Mouse (Mus musculus) heart, embryonic 14.5 days (tissue): ENCODE measurements around the gene Bcas3. TPM values are rescaled to one million over a fixed set of nuclear protein-coding genes. Genes with fewer than 3 reads are reported as not detected.

Experiments
- ATAC-seq: fragments of 200-750 bp; cut with Nextera tagmentation; 2 replicates; pipeline ENCODE4 v1.8.0; 2017; ENCODE audit warnings: low read depth, moderate TSS enrichment; ENCODE audit not compliant: insufficient number of reproducible peaks, insufficient read depth, low FRiP score
- H3K27ac ChIP-seq, 2 experiments: fragments of 200-500 bp in 1 of 2; fragments of 300-500 bp in 1 of 2; sonication (generic) in 1 of 2; replicated peaks in 1 of 2; 2 replicates each; pipeline ENCODE4 v1.5.1; 2012 to 2014; ENCODE audit warnings: low read depth in 2 of 2, low read length in 2 of 2, control low read depth in 1 of 2, mild to moderate bottlenecking in 1 of 2, mixed read lengths in 1 of 2; ENCODE audit not compliant: control insufficient read depth in 1 of 2, insufficient read depth in 1 of 2
- H3K27me3 ChIP-seq: fragments of 300-500 bp; sonication (generic); 2 replicates; pipeline ENCODE4 v1.6.1; 2014; ENCODE audit warnings: mild to moderate bottlenecking, low read length, control low read depth; ENCODE audit not compliant: control insufficient read depth, insufficient read depth
- H3K36me3 ChIP-seq: fragments of 300-500 bp; sonication (generic); 2 replicates; pipeline ENCODE4 v1.6.1; 2014; ENCODE audit warnings: mild to moderate bottlenecking, control low read depth, low read length, mixed read lengths; ENCODE audit not compliant: control insufficient read depth, insufficient read depth
- H3K4me1 ChIP-seq, 2 experiments: fragments of 200-500 bp in 1 of 2; fragments of 300-500 bp in 1 of 2; sonication (generic) in 1 of 2; 2 replicates each; pipeline ENCODE4 v1.6.1; 2012 to 2014; ENCODE audit warnings: low read length in 2 of 2, control low read depth in 1 of 2, mixed read lengths in 1 of 2; ENCODE audit not compliant: control insufficient read depth in 2 of 2, insufficient read depth in 2 of 2
- H3K4me2 ChIP-seq: fragments of 300-500 bp; sonication (generic); 2 replicates; pipeline ENCODE4 v1.6.1; 2014; ENCODE audit warnings: mild to moderate bottlenecking, low read length
- H3K4me3 ChIP-seq, 2 experiments: fragments of 200-500 bp in 1 of 2; fragments of 300-500 bp in 1 of 2; sonication (generic) in 1 of 2; 2 replicates each; pipeline ENCODE4 v1.5.1; 2012 to 2014; ENCODE audit warnings: low read length in 2 of 2, mild to moderate bottlenecking in 2 of 2, control low read depth in 1 of 2, low read depth in 1 of 2, moderate library complexity in 1 of 2; ENCODE audit not compliant: control insufficient read depth in 1 of 2, insufficient read depth in 1 of 2
- H3K9ac ChIP-seq: fragments of 300-500 bp; sonication (generic); 2 replicates; pipeline ENCODE4 v1.6.1; 2014; ENCODE audit warnings: mild to moderate bottlenecking, low read length
- H3K9me3 ChIP-seq: fragments of 300-500 bp; sonication (generic); 2 replicates; pipeline ENCODE4 v1.6.1; 2016; ENCODE audit warnings: low read length, control low read depth; ENCODE audit not compliant: control insufficient read depth
- WGBS: fragments of 180-500 bp; shearing (Covaris S2); extraction: QIAGEN DNeasy Blood & Tissue Kit; methylation state at CpG from one replicate; pipeline ENCODE4 v1.1.7; 2014; 5-methylcytosine and 5-hydroxymethylcytosine counted together
- polyA plus RNA-seq: library from polyadenylated mRNA; unstranded; fragments of >200 nt; fragmentation: Nextera tagmentation; extraction: Ambion mirVana; gene quantifications from 2 replicates; pipeline ENCODE4 v1.2.1, GENCODE M21; 2014

Gene Bcas3
- polyA plus RNA-seq, 1 experiment from 2014 or later: 22.5 TPM

DNA sequence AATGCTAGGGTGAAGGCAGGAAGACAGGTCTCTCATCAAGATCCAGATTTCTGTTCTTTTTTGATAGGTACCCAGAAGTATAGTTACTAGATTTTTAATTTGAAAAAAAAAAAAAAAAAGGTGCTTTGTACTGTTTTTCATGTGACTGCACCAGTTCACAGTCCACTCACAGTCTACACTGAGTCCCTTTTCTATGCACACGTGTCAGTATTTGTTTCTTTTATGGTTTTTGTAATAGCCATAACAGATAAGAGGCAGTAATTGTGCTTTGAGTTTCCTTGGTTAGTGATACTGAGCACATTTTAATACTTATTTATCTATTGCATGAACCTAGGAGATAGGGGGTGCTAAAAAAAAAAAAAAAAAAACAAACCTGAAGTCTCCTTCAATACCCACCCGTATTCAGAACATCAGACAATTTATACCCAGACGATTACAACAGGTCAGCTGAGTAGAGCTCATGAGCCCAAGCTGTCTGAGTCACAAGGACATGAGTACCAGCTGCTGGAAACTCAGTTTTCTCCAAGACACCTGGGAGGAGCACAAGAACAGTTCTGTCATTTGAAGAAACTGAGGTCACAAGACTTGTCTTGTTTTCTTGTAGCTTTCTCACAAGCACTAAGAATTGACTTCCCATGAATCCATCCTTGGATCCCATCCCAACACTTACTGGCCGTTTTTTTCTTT is 351.2 kb downstream of the Bcas3 start:
- Histone ChIP-seq H3K4me3 (no peak overlapping the region), H3K4me2 (no peak overlapping the region), H3K27me3 (no peaks in the 10 kb centered on the region), H3K27ac (no peak overlapping the region), H3K9ac (no peak overlapping the region), H3K36me3 (no peaks in the 10 kb centered on the region), H3K9me3 (no peaks in the 10 kb centered on the region), H3K4me1 (no peaks in the 10 kb centered on the region)
- WGBS: 73% methylated on average over 4 of the region's 4 CpGs
- no peak for ATAC-seq

DNA sequence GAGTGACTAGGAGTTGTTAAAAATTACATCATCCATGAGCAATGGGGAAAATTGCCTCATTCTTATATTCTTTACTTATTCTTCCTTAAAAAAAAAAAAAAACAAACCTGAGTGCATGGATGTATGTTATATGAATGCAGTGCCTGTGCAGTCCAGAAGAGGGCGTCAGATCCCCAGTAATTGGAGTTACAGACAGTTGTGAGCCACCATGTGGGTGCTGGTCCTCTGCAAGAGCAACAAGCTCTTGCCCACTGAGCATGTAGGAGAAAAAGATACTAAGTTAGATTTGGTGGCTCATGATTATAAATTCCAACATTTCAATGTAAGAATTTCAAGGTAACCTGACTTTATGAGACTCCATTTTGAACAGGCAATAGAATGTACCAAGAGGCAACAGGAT is 353.7 kb downstream of the Bcas3 start:
- H3K4me3 ChIP-seq: no peak overlapping the region
- no peak overlapping the region for H3K27ac ChIP-seq
- 23% methylated on average over 1 of the region's 1 CpGs for WGBS
- H3K9ac ChIP-seq: no peak overlapping the region
- no peak for ATAC-seq
- H3K27me3 ChIP-seq: no peaks in the 10 kb centered on the region
- H3K36me3 ChIP-seq: no peaks in the 10 kb centered on the region
- no peak overlapping the region for H3K4me2 ChIP-seq
- H3K9me3 ChIP-seq: no peaks in the 10 kb centered on the region
- H3K4me1 ChIP-seq: no peaks in the 10 kb centered on the region

DNA sequence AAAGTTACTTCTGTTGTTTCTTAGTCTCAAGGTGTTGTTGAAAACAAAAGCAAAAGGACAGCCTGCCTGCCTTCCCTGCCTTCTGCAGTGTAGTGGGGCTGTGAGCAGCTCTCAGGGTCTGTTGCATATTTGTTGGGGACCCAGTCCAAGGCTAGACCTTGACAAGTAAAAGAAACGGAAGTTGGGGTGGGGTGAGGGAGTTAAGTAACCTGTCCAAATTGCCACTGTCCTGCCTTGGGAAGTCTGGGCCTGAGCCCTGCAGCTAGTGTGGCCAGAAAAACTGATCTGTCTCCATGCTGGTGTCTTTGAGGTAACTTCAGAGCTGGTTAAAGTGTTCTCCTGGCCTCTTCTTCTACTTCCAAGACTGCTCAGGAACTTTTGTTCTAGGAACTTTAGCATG is 354.5 kb downstream of the Bcas3 start:
- H3K4me3 ChIP-seq: no peak overlapping the region
- H3K9me3 ChIP-seq: no peaks in the 10 kb centered on the region
- no peaks in the 10 kb centered on the region for H3K36me3 ChIP-seq
- H3K27me3 ChIP-seq: no peaks in the 10 kb centered on the region
- H3K4me2 ChIP-seq: no peak overlapping the region
- H3K9ac ChIP-seq: no peak overlapping the region
- WGBS: 84% methylated on average over 1 of the region's 1 CpGs
- no peak for ATAC-seq
- no peak overlapping the region for H3K27ac ChIP-seq
- H3K4me1 ChIP-seq: no peaks in the 10 kb centered on the region

DNA sequence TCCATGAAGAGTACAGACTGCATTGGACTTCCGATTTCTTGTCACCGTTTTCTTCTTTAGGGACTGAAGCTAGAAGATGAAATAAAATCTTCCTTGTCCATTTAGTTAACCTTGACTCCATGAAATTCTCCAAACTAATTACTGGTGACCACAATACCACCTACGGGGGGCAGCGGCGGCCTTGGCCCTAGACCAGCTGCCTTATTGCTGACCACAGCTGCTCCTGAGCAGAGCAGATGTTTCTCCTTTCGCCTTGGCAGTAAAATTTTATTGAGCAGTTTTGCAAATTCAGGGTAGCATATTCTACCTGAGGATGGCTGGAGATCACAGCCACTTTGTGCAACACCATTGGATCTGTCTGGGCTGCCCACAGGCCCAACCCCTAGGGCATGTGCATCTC is 356.2 kb downstream of the Bcas3 start:
- Histone ChIP-seq H3K4me2 (no peak overlapping the region), H3K4me1 (peaks cover 3 to 9% of the 10 kb centered on the region in 2 experiments; a peak in 3 of 4 replicates), H3K9me3 (no peaks in the 10 kb centered on the region), H3K9ac (no peak overlapping the region), H3K27ac (no peak overlapping the region), H3K27me3 (no peaks in the 10 kb centered on the region), H3K36me3 (no peaks in the 10 kb centered on the region), H3K4me3 (no peak overlapping the region)
- no peak for ATAC-seq
- 87% methylated on average over 6 of the region's 6 CpGs for WGBS

DNA sequence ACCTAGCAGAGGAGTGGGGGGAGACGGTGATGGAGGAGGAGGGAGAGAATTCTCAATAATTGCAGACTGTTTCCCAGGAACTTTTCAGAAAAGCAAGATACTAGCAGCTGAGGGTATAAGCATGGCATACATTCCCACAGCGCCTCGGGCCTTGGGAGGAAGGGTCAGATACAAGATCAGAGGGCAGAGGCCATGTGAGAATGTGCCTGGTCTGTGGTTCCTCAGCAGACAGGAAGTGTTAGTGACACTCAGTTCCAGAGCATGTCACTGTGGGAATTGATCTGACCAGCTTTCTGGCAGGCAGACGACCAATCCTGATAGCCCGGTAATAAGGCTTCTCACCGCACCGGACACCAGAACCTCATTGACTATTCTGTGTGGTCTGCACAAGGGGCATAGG is 357.2 kb downstream of the Bcas3 start:
- no peak overlapping the region for H3K9ac ChIP-seq
- no peaks in the 10 kb centered on the region for H3K36me3 ChIP-seq
- no peak for ATAC-seq
- no peak overlapping the region for H3K4me2 ChIP-seq
- peaks cover 3 to 12% of the 10 kb centered on the region in 2 experiments; a peak in 3 of 4 replicates for H3K4me1 ChIP-seq
- H3K27ac ChIP-seq: no peak overlapping the region
- no peaks in the 10 kb centered on the region; the same call in 1 of the 2 replicates for H3K27me3 ChIP-seq
- 69% methylated on average over 7 of the region's 7 CpGs for WGBS
- H3K4me3 ChIP-seq: no peak overlapping the region
- no peaks in the 10 kb centered on the region for H3K9me3 ChIP-seq

DNA sequence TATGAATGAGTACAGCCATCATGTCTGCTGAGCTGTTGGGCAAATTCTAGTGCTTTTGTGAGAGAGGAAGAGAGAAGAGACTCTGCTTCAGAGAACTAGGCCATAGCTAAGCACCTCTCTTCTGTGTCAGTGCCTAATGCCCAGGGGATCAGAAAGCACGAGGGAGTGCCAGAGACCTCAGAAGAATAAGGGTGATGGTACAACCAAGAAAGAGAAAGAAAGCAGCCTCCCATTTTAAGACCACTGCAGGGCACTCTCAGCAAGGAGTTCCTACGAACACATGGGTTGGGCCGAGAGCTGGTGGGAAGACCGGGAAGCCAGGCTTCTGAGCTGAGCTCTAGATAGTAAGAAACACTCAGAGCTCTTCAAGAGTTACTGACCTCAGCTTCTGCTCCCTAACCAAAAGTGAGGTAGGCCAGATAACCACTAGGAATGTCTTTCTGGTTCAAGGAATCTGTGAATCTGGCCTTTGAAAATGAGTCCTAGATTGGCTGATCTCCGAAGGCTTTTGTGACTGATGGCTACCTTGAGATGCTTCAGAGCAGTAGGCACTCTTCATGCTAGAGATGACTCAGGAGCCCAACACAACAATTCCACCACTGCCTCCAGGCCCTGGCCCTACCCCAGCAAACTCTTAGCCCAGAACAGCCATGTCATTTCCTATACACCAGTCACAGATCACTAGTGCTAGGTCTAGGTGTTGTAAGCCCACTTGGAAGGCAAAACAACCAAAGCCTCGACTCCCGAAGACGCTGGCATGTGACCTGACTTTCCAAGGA is 359.2 kb downstream of the Bcas3 start:
- H3K27me3 ChIP-seq: peaks cover 3% of the 10 kb centered on the region; the same call in 1 of the 2 replicates
- no peaks in the 10 kb centered on the region for H3K36me3 ChIP-seq
- ATAC-seq: no peak
- WGBS: 79% methylated on average over 8 of the region's 8 CpGs
- H3K4me2 ChIP-seq: no peak overlapping the region
- no peaks in the 10 kb centered on the region for H3K9me3 ChIP-seq
- H3K27ac ChIP-seq: no peak overlapping the region
- H3K9ac ChIP-seq: no peak overlapping the region
- H3K4me3 ChIP-seq: no peak overlapping the region
- H3K4me1 ChIP-seq: peaks cover 3 to 12% of the 10 kb centered on the region in 2 experiments; a peak in 3 of 4 replicates

DNA sequence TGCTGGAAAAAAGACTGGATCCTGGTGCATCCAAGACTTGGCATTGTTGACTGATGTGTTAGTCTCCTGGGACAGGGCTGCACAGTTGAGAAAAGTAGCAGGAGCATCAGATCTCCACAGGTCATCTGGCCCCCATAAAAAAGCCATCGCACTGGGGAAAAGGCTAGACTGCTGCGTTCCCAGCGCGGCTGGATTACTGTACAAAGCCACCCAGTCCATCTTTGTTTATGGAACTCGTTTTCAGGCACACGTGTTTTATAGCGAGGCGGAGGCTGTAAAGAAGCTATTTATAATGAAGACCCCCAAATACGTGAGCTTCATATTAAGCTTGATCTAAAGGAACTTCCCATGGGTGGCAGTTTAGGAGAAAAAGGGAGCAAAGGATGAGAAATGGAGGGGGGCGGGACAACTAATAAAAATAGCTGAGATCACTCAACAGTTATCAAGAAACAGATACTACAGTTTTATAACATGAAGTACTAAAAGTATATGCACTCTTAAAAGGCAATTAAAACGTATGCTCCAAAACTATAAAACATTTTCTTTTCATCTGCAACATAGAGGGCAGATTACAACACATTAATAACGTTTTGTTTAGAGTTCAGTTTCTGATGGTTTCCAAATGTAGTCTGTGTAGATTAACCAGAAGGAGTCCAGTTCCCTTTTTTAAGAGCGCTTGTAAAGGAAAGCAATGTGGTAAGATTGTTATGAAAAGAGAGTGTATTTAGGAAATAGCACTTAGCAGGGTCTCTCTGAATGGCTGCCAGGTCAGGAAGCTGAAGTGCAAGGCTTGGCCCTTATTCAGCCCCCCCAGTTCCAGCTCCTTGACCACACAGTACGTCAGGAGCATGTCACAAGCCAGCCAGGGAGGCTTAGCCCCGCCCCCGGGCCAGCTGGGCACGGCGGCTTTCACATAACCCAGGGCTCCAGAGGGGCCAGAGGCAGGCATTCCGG is 360.2 kb downstream of the Bcas3 start:
- Histone ChIP-seq H3K36me3 (no peaks in the 10 kb centered on the region), H3K4me1 (peaks cover 3 to 12% of the 10 kb centered on the region in 2 experiments; a peak in 3 of 4 replicates), H3K27ac (no peak overlapping the region), H3K4me3 (no peak overlapping the region), H3K9me3 (no peaks in the 10 kb centered on the region), H3K4me2 (peak overlapping the region; percentile 49), H3K27me3 (peaks cover 3% of the 10 kb centered on the region; the same call in 1 of the 2 replicates), H3K9ac (peak overlapping the region; percentile 27; the same call in 1 of the 2 replicates)
- ATAC-seq: no peak
- 53% methylated on average over 19 of the region's 19 CpGs for WGBS
